Mouse (Mus musculus) intestine, embryonic 15.5 days (tissue): ENCODE measurements at regions not wholly inside any gene's neighbourhood (a gene's known extent, or its start where the extent isn't known, plus 50 kb on each side); places are given as distances from the start of the nearest gene placed in this dataset.

Experiments used
- ATAC-seq: fragments of 200-750 bp; cut with Nextera tagmentation; 2 replicates; pipeline ENCODE4 v1.8.0; 2017; ENCODE audit warnings: moderate TSS enrichment, moderate library complexity
- H3K27ac ChIP-seq: fragments of 300-500 bp; sonication (generic); 2 replicates; pipeline ENCODE4 v1.5.1; 2015; ENCODE audit warnings: mild to moderate bottlenecking, inconsistent platforms
- H3K27me3 ChIP-seq: fragments of 300-500 bp; sonication (generic); replicated peaks from 2 replicates; pipeline ENCODE4 v1.6.1; 2015; ENCODE audit warnings: inconsistent platforms
- H3K36me3 ChIP-seq: fragments of 300-500 bp; sonication (generic); 2 replicates; pipeline ENCODE4 v1.6.1; 2015; ENCODE audit warnings: inconsistent platforms
- H3K4me1 ChIP-seq: fragments of 300-500 bp; sonication (generic); replicated peaks from 2 replicates; pipeline ENCODE4 v1.6.1; 2015; ENCODE audit warnings: inconsistent platforms
- H3K4me2 ChIP-seq: fragments of 300-500 bp; sonication (generic); replicated peaks from 2 replicates; pipeline ENCODE4 v1.6.1; 2015; ENCODE audit warnings: mild to moderate bottlenecking, inconsistent platforms
- H3K4me3 ChIP-seq: fragments of 300-500 bp; sonication (generic); replicated peaks from 2 replicates; pipeline ENCODE4 v1.5.1; 2015; ENCODE audit warnings: inconsistent platforms
- H3K9ac ChIP-seq: fragments of 300-500 bp; sonication (generic); 2 replicates; pipeline ENCODE4 v1.6.1; 2015; ENCODE audit warnings: inconsistent platforms
- H3K9me3 ChIP-seq: fragments of 300-500 bp; sonication (generic); 2 replicates; pipeline ENCODE4 v1.6.1; 2016; ENCODE audit warnings: inconsistent platforms
- WGBS: fragments of 180-500 bp; shearing (Covaris S2); methylation state at CpG from one replicate; pipeline ENCODE4 v1.1.7; 2015; 5-methylcytosine and 5-hydroxymethylcytosine counted together

- Histone ChIP-seq H3K9me3 (no peaks in the 10 kb centered on the region), H3K36me3 (no peaks in the 10 kb centered on the region), H3K27me3 (no peaks in the 10 kb centered on the region), H3K27ac (no peak overlapping the region), H3K9ac (no peak overlapping the region), H3K4me1 (no peaks in the 10 kb centered on the region), H3K4me3 (no peak overlapping the region), H3K4me2 (no peak overlapping the region)
- WGBS: 93% methylated on average over 4 of the region's 4 CpGs
- no peak for ATAC-seq
Measured at GRCm38 (mm10) chr10:17203416-17204110, 519.5 kb upstream of the Cited2 start.

GRCm38 (mm10) chr10:17204153-17204552, 518.9 kb upstream of the Cited2 start:
- H3K36me3 ChIP-seq: no peaks in the 10 kb centered on the region
- no peak overlapping the region for H3K4me2 ChIP-seq
- 85% methylated on average over 1 of the region's 1 CpGs for WGBS
- no peaks in the 10 kb centered on the region for H3K4me1 ChIP-seq
- no peaks in the 10 kb centered on the region for H3K9me3 ChIP-seq
- H3K4me3 ChIP-seq: no peak overlapping the region
- no peak overlapping the region for H3K9ac ChIP-seq
- no peak overlapping the region for H3K27ac ChIP-seq
- H3K27me3 ChIP-seq: no peaks in the 10 kb centered on the region
- ATAC-seq: no peak

- ATAC-seq: peak; percentile 61; the same call in 1 of the 2 replicates
- Histone ChIP-seq H3K4me2 (no peak overlapping the region), H3K36me3 (no peaks in the 10 kb centered on the region), H3K27me3 (no peaks in the 10 kb centered on the region), H3K4me1 (0 out of 2 replicates have a peak, but pooled peaks cover 4% of the 10 kb centered on the region), H3K9me3 (no peaks in the 10 kb centered on the region), H3K9ac (no peak overlapping the region), H3K4me3 (no peak overlapping the region), H3K27ac (no peak overlapping the region)
- WGBS: 37% methylated on average over 12 of the region's 12 CpGs
Measured at GRCm38 (mm10) chr10:17212551-17213309, 510.3 kb upstream of the Cited2 start.

DNA sequence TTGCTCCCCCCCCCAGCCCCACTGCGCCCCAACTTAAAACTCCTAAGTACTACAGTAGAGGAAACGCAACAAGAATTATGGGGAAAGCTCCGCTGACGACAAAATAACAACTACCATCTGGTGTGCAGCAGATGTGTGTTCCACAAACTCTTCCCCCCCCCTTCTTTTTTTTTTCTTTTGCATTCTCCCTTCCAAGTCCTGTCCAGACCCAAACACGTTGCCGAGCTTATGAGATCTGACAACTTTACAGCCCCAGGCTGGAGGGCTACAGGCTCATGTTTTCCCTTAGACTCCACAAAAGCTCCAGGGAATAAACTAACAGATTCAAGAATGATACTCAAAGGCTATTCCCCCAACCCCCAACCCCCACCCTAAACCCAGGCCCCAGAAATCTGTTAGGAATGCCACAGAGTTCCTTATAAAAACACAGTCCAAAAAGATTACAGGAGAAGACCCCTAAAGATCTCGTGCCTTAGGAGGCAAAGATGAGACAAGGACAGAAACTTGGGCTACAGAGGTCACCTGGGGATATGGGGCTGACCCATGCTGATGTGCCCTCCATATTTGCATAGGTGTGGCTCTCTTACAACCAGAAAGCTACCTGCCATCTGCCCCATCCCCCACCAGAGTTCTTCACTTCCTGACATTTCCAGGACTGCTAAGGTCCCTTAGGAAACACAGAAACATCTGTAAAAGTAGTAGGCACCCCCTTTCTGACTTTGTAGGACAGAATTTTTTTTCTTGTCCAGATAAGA, 509.5 kb upstream of the Cited2 start:
- ATAC-seq: peak; percentile 66
- no peak overlapping the region for H3K9ac ChIP-seq
- no peaks in the 10 kb centered on the region for H3K9me3 ChIP-seq
- 0 out of 2 replicates have a peak overlapping the region, but pooled peaks have one; percentile 4 for H3K27ac ChIP-seq
- 18% methylated on average over 6 of the region's 7 CpGs for WGBS
- H3K27me3 ChIP-seq: no peaks in the 10 kb centered on the region
- no peak overlapping the region for H3K4me3 ChIP-seq
- H3K4me2 ChIP-seq: no peak overlapping the region
- 0 out of 2 replicates have a peak, but pooled peaks cover 4% of the 10 kb centered on the region for H3K4me1 ChIP-seq
- no peaks in the 10 kb centered on the region for H3K36me3 ChIP-seq

- ATAC-seq: no peak
- no peaks in the 10 kb centered on the region for H3K9me3 ChIP-seq
- 0 out of 2 replicates have a peak, but pooled peaks cover 4% of the 10 kb centered on the region for H3K4me1 ChIP-seq
- WGBS: 29% methylated on average over 2 of the region's 2 CpGs
- no peaks in the 10 kb centered on the region for H3K36me3 ChIP-seq
- no peak overlapping the region for H3K27ac ChIP-seq
- H3K9ac ChIP-seq: no peak overlapping the region
- no peaks in the 10 kb centered on the region for H3K27me3 ChIP-seq
- no peak overlapping the region for H3K4me2 ChIP-seq
- no peak overlapping the region for H3K4me3 ChIP-seq
Measured at GRCm38 (mm10) chr10:17214065-17214440, 509.0 kb upstream of the Cited2 start.

DNA sequence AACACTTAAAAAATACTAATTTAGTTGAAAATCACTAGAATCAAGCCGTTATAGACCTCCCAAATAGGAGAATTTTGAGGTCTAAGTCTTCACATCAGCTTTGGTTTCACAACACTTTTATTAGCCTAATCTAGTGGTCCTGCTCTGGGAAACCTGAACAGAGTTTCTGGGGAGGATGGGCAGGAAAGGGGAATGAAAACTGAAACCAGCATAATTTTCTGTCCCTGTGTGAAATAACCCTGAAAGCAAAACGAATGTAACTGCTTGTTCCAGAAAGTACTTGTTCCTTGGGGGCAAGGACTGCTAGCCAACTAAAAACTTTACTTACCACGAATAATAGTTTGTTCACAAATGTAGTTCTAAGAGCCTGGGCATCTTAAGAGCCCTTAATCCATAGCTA, 508.0 kb upstream of the Cited2 start:
- ATAC-seq: no peak
- Histone ChIP-seq H3K9ac (no peak overlapping the region), H3K27me3 (no peaks in the 10 kb centered on the region), H3K4me2 (no peak overlapping the region), H3K4me1 (0 out of 2 replicates have a peak, but pooled peaks cover 4% of the 10 kb centered on the region), H3K27ac (no peak overlapping the region), H3K9me3 (no peaks in the 10 kb centered on the region), H3K4me3 (no peak overlapping the region), H3K36me3 (no peaks in the 10 kb centered on the region)
- 67% methylated on average over 3 of the region's 3 CpGs for WGBS

DNA sequence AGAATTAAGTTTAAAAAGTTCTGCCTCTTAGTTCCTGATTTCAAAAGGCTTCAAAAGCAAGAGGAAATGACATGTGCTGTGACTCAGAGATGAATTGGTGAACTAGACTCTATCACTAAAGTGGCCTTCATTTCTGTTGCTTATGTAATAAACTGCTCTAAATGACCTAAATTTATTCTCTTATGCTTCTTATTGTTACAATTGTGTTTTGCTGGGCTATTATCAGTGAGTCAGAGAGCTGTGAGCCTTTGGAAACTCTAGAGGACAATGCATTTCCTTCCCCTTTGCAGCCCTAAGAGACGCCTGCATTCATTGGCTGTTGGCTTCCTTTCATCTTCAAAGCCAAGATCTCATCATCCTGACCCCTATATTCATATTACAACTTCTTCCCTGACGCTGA, 501.5 kb upstream of the Cited2 start:
- H3K4me1 ChIP-seq: no peaks in the 10 kb centered on the region
- no peak overlapping the region for H3K4me2 ChIP-seq
- no peak for ATAC-seq
- no peaks in the 10 kb centered on the region for H3K9me3 ChIP-seq
- no peak overlapping the region for H3K9ac ChIP-seq
- no peak overlapping the region for H3K27ac ChIP-seq
- no peaks in the 10 kb centered on the region for H3K36me3 ChIP-seq
- no peaks in the 10 kb centered on the region for H3K27me3 ChIP-seq
- 38% methylated on average over 2 of the region's 2 CpGs for WGBS
- no peak overlapping the region for H3K4me3 ChIP-seq

DNA sequence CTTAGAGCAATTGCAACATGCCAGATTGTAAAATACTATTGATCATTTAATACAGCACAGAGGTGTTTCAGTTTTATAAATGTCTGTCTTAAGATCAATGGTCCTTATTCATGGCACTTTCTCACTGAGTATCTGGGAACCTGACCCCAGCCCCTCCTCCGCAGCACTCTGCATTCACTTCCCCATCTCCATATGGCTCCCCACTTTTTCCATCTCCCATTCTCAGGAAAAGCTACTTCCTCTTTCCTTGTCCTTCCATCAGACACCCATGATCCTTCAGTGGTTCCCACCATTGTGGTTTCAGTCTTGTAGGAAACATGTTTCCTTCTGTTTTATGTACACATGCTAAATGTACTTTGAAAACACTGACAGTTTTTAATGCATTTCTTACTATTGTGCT, 497.3 kb upstream of the Cited2 start:
- H3K36me3 ChIP-seq: no peaks in the 10 kb centered on the region
- H3K4me3 ChIP-seq: no peak overlapping the region
- H3K9me3 ChIP-seq: no peaks in the 10 kb centered on the region
- H3K9ac ChIP-seq: no peak overlapping the region
- 88% methylated on average over 1 of the region's 1 CpGs for WGBS
- H3K4me1 ChIP-seq: peaks cover 9% of the 10 kb centered on the region; the same call in 1 of the 2 replicates
- no peaks in the 10 kb centered on the region for H3K27me3 ChIP-seq
- no peak for ATAC-seq
- no peak overlapping the region for H3K4me2 ChIP-seq
- H3K27ac ChIP-seq: no peak overlapping the region

DNA sequence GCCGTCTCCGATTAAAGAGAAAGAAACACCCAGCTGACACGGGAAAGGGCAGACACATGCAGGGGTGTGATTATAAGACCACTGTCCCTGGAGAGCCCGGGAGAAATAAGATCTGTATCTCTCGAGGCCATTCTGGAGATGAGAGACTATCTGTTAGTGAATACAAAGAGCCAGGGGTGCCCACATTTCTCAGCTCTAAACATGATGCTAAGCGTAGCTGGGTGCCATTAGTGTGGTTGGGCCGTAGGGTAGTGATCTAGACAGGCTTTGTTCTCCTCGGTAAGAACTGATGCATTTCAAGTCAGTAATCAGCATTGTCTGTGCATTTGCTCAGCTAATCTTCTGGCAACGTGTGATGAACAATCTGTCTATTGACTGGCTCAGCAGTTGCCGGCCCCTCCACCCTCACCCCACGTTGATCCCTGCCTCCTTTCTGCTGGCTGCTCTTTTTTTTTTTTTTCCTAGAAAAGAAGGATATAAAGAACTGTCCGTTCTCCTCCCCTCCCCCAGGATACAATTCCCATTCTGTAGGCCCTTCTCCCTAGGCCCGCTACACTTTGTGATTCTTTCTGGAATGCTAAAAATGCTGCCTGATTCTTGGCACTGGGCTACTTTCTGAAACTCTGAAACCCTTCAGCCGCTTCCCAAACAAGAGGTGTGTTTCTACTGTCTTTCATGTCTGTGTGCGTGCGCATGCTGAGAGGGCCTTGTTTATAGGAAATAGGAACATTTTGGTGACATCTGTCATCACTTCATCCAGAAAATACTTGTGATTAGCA, 492.8 kb upstream of the Cited2 start:
- Histone ChIP-seq H3K9ac (no peak overlapping the region), H3K4me2 (peak overlapping the region; percentile 11; the same call in 1 of the 2 replicates), H3K4me1 (peaks cover 9% of the 10 kb centered on the region; the same call in 1 of the 2 replicates), H3K27me3 (no peaks in the 10 kb centered on the region), H3K27ac (no peak overlapping the region), H3K9me3 (no peaks in the 10 kb centered on the region), H3K36me3 (no peaks in the 10 kb centered on the region), H3K4me3 (no peak overlapping the region)
- 16% methylated on average over 16 of the region's 16 CpGs for WGBS
- ATAC-seq: peak; percentile 74

DNA sequence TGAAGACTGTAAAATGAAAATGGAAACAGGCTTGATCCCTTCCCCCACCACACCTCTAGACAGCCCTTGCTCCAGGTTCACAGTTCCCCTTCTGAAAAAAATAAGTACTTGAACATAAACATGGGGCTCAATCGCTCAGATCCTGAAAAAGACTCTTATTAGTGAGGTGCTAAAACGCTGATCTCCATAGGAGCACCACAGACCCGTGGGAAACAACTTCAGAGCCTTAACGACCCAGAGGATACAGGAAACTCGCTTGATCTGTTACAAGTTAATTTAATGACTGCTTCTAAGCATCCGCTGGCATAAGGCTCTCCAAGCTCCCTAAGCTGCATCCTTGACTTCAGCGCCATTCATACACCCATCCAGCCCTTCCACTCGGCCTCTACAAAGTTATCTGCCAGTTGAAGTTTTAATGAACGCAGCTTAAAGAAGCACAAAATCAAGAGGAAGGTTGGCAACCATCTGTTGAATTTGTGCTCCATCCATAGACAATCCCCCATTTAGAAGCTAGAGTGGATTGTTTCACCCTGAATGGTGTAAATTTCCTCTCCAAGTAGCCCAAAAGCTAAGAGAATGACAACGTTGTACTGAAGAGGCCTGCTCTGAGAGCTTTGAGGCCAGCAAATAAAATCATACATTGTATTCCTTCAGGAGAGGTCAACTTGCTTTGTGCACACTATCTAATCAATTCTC, 486.9 kb upstream of the Cited2 start:
- no peaks in the 10 kb centered on the region for H3K9me3 ChIP-seq
- 53% methylated on average over 10 of the region's 10 CpGs for WGBS
- ATAC-seq: no peak
- no peak overlapping the region for H3K4me3 ChIP-seq
- no peak overlapping the region for H3K9ac ChIP-seq
- H3K4me1 ChIP-seq: no peaks in the 10 kb centered on the region
- H3K36me3 ChIP-seq: no peaks in the 10 kb centered on the region
- H3K4me2 ChIP-seq: no peak overlapping the region
- no peaks in the 10 kb centered on the region for H3K27me3 ChIP-seq
- H3K27ac ChIP-seq: no peak overlapping the region

- ATAC-seq: no peak
- Histone ChIP-seq H3K36me3 (no peaks in the 10 kb centered on the region), H3K4me2 (no peak overlapping the region), H3K9ac (no peak overlapping the region), H3K4me1 (no peaks in the 10 kb centered on the region), H3K4me3 (no peak overlapping the region), H3K9me3 (no peaks in the 10 kb centered on the region), H3K27me3 (no peaks in the 10 kb centered on the region), H3K27ac (no peak overlapping the region)
- WGBS: 67% methylated on average over 2 of the region's 2 CpGs
Measured at GRCm38 (mm10) chr10:17236761-17237160, 486.3 kb upstream of the Cited2 start.
